Mouse (Mus musculus): ENCODE data around the gene Snapc5. TPM values are rescaled to one million over a fixed set of nuclear protein-coding genes. Genes with fewer than 3 reads are reported as not detected.
"Not testable (repeated sequence)": the region's sequence is repeated elsewhere in the genome, so short reads cannot be mapped to it uniquely, and the experiment has no call there.

The Snapc5 gene
- polyA plus RNA-seq, 1 experiment, result 0.56 TPM

GRCm38 (mm10) chr9:64198068-64198762 lies 19.1 kb downstream of the Snapc5 start:
- Histone ChIP-seq H3K9me3 (no peaks in the 10 kb centered on the region), H3K36me3 (replicated peaks; ENCODE audit: low read length) (peaks cover 94% of the 10 kb centered on the region), H3K4me3 (replicated peaks) (no peak overlapping the region), H3K27me3 (replicated peaks) (no peaks in the 10 kb centered on the region), H3K4me1 (peaks cover 10% of the 10 kb centered on the region)
- TF ChIP-seq FLI1 (IDR thresholded peaks at IDR 0.05; ENCODE audit: low read length) (no peak), GATA1 (IDR thresholded peaks at IDR 0.05; ENCODE audit: borderline replicate concordance, low read length) (no peak)

GRCm38 (mm10) chr9:64198763-64199418 lies 19.8 kb downstream of the Snapc5 start:
- H3K36me3 ChIP-seq (replicated peaks; ENCODE audit: low read length), result peaks cover 94% of the 10 kb centered on the region

GRCm38 (mm10) chr9:64199897-64200296 lies 20.8 kb downstream of the Snapc5 start:
- TF ChIP-seq GATA1 (IDR thresholded peaks at IDR 0.05; ENCODE audit: borderline replicate concordance, low read length) (no peak), FLI1 (IDR thresholded peaks at IDR 0.05; ENCODE audit: low read length) (no peak)
- H3K4me3 ChIP-seq (replicated peaks), result no peak overlapping the region
- H3K36me3 ChIP-seq (replicated peaks; ENCODE audit: low read length), result peaks cover 91% of the 10 kb centered on the region
- no peaks in the 10 kb centered on the region for H3K9me3 ChIP-seq
- peaks cover 10% of the 10 kb centered on the region for H3K4me1 ChIP-seq
- no peaks in the 10 kb centered on the region for H3K27me3 ChIP-seq (replicated peaks)

More at GRCm38 (mm10) chr9:64198763-64199418, 19.8 kb downstream of the Snapc5 start:
- not testable (repeated sequence) for H3K9me3 ChIP-seq; H3K4me3 ChIP-seq (replicated peaks); H3K27me3 ChIP-seq (replicated peaks)
- peaks cover 10% of the 10 kb centered on the region for H3K4me1 ChIP-seq

- peaks cover 92% of the 10 kb centered on the region for H3K36me3 ChIP-seq (replicated peaks; ENCODE audit: low read length)
- H3K4me3 ChIP-seq (replicated peaks), result no peak overlapping the region
- no peak for TF ChIP-seq GATA1 (IDR thresholded peaks at IDR 0.05; ENCODE audit: borderline replicate concordance, low read length)
- no peak for TF ChIP-seq FLI1 (IDR thresholded peaks at IDR 0.05; ENCODE audit: low read length)
- H3K27me3 ChIP-seq (replicated peaks), result no peaks in the 10 kb centered on the region
- H3K4me1 ChIP-seq, result peaks cover 10% of the 10 kb centered on the region
- H3K9me3 ChIP-seq, result no peaks in the 10 kb centered on the region
These were observed 23.3 kb downstream of the Snapc5 start for GRCm38 (mm10) chr9:64202331-64202730.

- Histone ChIP-seq H3K4me1 (peaks cover 10% of the 10 kb centered on the region), H3K4me3 (replicated peaks) (no peak overlapping the region), H3K9me3 (no peaks in the 10 kb centered on the region), H3K36me3 (replicated peaks; ENCODE audit: low read length) (peaks cover 92% of the 10 kb centered on the region), H3K27me3 (replicated peaks) (no peaks in the 10 kb centered on the region)
- TF ChIP-seq GATA1 (IDR thresholded peaks at IDR 0.05; ENCODE audit: borderline replicate concordance, low read length) (no peak), FLI1 (IDR thresholded peaks at IDR 0.05; ENCODE audit: low read length) (no peak)
These were observed 23.8 kb downstream of the Snapc5 start for GRCm38 (mm10) chr9:64202866-64203265.

DNA sequence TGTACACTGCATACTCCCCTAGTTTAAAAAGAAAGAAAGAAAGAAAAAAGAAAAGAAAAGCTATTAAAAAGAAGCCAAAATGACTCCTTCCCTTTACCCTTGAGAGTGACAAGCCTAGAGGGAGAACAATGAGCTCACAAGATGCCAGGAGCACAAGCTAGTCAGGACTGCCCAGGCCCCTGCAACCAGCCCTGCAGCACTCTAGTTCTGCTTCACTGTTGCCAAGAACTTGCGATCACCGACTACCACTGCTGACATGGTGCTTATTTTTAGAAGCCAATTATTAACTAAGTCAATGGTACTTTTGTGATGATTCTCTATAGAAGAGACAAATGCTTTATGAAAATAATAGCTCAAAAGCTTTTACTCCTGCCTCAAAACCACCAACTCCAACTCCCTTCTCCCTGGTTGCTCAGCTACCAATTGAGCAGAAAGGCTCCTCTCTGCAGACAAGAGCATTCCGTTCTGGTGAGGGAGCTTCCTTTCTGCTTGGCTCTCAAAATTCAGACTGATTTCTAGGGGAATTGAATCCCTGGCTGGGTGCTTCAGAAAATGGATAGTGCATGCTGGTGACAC lies 28.5 kb downstream of the Snapc5 start:
- no peak for TF ChIP-seq GATA1 (IDR thresholded peaks at IDR 0.05; ENCODE audit: borderline replicate concordance, low read length)
- no peak overlapping the region for H3K4me3 ChIP-seq (replicated peaks)
- H3K4me1 ChIP-seq, result peaks cover 37% of the 10 kb centered on the region
- no peaks in the 10 kb centered on the region for H3K27me3 ChIP-seq (replicated peaks)
- H3K36me3 ChIP-seq (replicated peaks; ENCODE audit: low read length), result peaks cover 93% of the 10 kb centered on the region
- H3K9me3 ChIP-seq, result no peaks in the 10 kb centered on the region

DNA sequence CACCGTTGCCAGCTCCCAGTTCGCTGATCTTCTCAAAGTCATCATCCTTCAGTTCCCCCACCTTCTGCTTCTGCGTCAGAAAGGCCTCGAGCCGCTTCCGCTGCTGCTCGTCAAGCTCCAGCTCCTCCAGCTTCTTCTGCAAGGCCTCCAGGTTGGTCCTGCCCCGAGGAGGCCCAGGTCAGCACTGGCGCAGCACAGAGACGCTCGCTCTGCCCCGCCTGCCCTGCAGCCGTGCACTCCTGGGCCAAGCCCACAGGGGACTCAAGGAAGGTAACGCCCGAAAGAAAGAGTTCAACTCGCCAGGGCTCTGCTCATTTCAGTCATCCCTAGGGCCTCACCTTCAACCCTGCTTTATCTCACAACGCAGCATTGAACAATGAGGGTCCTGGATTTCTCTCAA lies 35.4 kb downstream of the Snapc5 start:
- no peak for TF ChIP-seq GATA1 (IDR thresholded peaks at IDR 0.05; ENCODE audit: borderline replicate concordance, low read length)
- TF ChIP-seq FLI1 (IDR thresholded peaks at IDR 0.05; ENCODE audit: low read length), result no peak
- H3K4me1 ChIP-seq, result peaks cover 59% of the 10 kb centered on the region
- H3K9me3 ChIP-seq, result no peaks in the 10 kb centered on the region
- H3K4me3 ChIP-seq (replicated peaks), result no peak overlapping the region
- H3K36me3 ChIP-seq (replicated peaks; ENCODE audit: low read length), result peaks cover 60% of the 10 kb centered on the region
- no peaks in the 10 kb centered on the region for H3K27me3 ChIP-seq (replicated peaks)

DNA sequence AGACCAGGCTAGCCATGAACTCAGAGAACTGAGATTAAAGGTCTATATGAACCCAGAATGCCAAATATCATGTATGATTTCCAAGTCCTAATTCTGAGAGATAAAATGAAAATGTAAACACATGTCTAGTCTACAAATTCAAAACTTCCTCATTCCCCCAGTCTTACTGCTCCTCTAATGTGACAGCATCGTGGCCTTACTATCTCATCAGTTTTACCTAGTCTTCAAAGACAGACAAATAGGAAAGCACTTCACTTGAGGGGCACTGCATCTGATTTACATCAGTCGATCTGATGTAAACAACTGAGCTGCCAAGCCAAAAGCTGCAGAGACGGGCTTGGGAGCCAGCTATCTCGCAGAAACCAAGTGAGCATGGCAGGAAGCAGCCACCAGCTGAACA lies 37.0 kb downstream of the Snapc5 start:
- Histone ChIP-seq H3K9me3 (no peaks in the 10 kb centered on the region), H3K4me1 (peaks cover 59% of the 10 kb centered on the region), H3K27me3 (replicated peaks) (no peaks in the 10 kb centered on the region), H3K4me3 (replicated peaks) (no peak overlapping the region), H3K36me3 (replicated peaks; ENCODE audit: low read length) (peaks cover 45% of the 10 kb centered on the region)
- TF ChIP-seq FLI1 (IDR thresholded peaks at IDR 0.05; ENCODE audit: low read length) (no peak), GATA1 (IDR thresholded peaks at IDR 0.05; ENCODE audit: borderline replicate concordance, low read length) (no peak)

GRCm38 (mm10) chr9:64216641-64217040 lies 37.6 kb downstream of the Snapc5 start:
- TF ChIP-seq FLI1 (IDR thresholded peaks at IDR 0.05; ENCODE audit: low read length), result no peak
- no peak for TF ChIP-seq GATA1 (IDR thresholded peaks at IDR 0.05; ENCODE audit: borderline replicate concordance, low read length)

DNA sequence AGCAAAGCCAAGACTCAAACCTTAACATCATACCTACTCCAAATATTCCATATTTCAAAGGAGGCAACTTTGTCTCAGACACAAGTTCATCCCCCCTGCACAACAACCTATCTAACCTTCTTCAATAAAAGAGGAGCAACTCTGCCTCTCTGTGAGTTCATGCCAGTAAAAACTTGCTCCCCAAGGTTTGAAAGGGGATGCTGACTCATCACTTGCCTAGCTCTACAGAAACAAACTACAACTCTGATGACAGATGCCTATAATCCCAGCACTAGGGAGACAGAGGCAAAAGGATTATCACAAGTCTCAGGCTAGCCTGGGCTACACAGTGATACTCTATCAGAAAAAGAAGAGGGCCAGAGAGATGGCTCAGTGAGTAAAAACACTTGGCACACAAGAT lies 38.8 kb downstream of the Snapc5 start:
- H3K4me3 ChIP-seq (replicated peaks), result no peak overlapping the region
- H3K36me3 ChIP-seq (replicated peaks; ENCODE audit: low read length), result peaks cover 31% of the 10 kb centered on the region
- no peaks in the 10 kb centered on the region for H3K9me3 ChIP-seq
- TF ChIP-seq GATA1 (IDR thresholded peaks at IDR 0.05; ENCODE audit: borderline replicate concordance, low read length) (no peak), FLI1 (IDR thresholded peaks at IDR 0.05; ENCODE audit: low read length) (no peak)
- H3K27me3 ChIP-seq (replicated peaks), result no peaks in the 10 kb centered on the region
- peaks cover 67% of the 10 kb centered on the region for H3K4me1 ChIP-seq

More at GRCm38 (mm10) chr9:64216641-64217040, 37.6 kb downstream of the Snapc5 start:
- H3K36me3 ChIP-seq (replicated peaks; ENCODE audit: low read length), result peaks cover 42% of the 10 kb centered on the region
- peak overlapping the region; percentile 34 for H3K4me3 ChIP-seq (replicated peaks)
- no peaks in the 10 kb centered on the region for H3K27me3 ChIP-seq (replicated peaks)
- H3K4me1 ChIP-seq, result peaks cover 62% of the 10 kb centered on the region
- no peaks in the 10 kb centered on the region for H3K9me3 ChIP-seq

All from megakaryocyte, embryonic 14.5 days (primary cell).